Mouse (Mus musculus): Measurements from ENCODE around the gene Nr2f2.

The Nr2f2 gene

GRCm38 (mm10) chr7:70365401-70365811, 1.1 kb downstream of the Nr2f2 start:
- DNase-seq (ENCODE audit: low spot score) = no peak

GRCm38 (mm10) chr7:70364798-70365197, 1.7 kb downstream of the Nr2f2 start:
- no peak for DNase-seq (ENCODE audit: low spot score)

GRCm38 (mm10) chr7:70363351-70363750, 3.2 kb downstream of the Nr2f2 start:
- DNase-seq (ENCODE audit: low spot score) = no peak

GRCm38 (mm10) chr7:70362526-70363170, 3.9 kb downstream of the Nr2f2 start:
- no peak for DNase-seq (ENCODE audit: low spot score)

- no peak for DNase-seq (ENCODE audit: low spot score)
Measured at GRCm38 (mm10) chr7:70361383-70362364, 4.9 kb downstream of the Nr2f2 start.

GRCm38 (mm10) chr7:70360611-70361382, 5.7 kb downstream of the Nr2f2 start:
- DNase-seq (ENCODE audit: low spot score) = no peak

GRCm38 (mm10) chr7:70359791-70360581, 6.5 kb downstream of the Nr2f2 start:
- DNase-seq (ENCODE audit: low spot score) = no peak

GRCm38 (mm10) chr7:70358848-70359591, 7.5 kb downstream of the Nr2f2 start:
- DNase-seq (ENCODE audit: low spot score) = no peak

GRCm38 (mm10) chr7:70358020-70358847, 8.3 kb downstream of the Nr2f2 start:
- no peak for DNase-seq (ENCODE audit: low spot score)

GRCm38 (mm10) chr7:70357516-70358019, 9.0 kb downstream of the Nr2f2 start:
- no peak for DNase-seq (ENCODE audit: low spot score)

GRCm38 (mm10) chr7:70356691-70357515, 9.6 kb downstream of the Nr2f2 start:
- no peak for DNase-seq (ENCODE audit: low spot score)

GRCm38 (mm10) chr7:70355691-70356568, 10.6 kb downstream of the Nr2f2 start:
- DNase-seq (ENCODE audit: low spot score) = no peak

GRCm38 (mm10) chr7:70355357-70355620, 11.2 kb downstream of the Nr2f2 start:
- DNase-seq (ENCODE audit: low spot score) = no peak

- DNase-seq (ENCODE audit: low spot score) = no peak
Measured at GRCm38 (mm10) chr7:70354606-70355356, 11.8 kb downstream of the Nr2f2 start.

- DNase-seq (ENCODE audit: low spot score) = no peak
Measured at GRCm38 (mm10) chr7:70353151-70353550, 13.4 kb downstream of the Nr2f2 start.

- DNase-seq (ENCODE audit: low spot score) = no peak
Measured at GRCm38 (mm10) chr7:70352617-70353016, 13.9 kb downstream of the Nr2f2 start.

- no peak for DNase-seq (ENCODE audit: low spot score)
Measured at GRCm38 (mm10) chr7:70351981-70352560, 14.5 kb downstream of the Nr2f2 start.
